Mouse (Mus musculus) cerebellum, postnatal 25 days (tissue): Measurements from ENCODE around the gene Pam.

Experiments used
- DNase-seq, 2 experiments: peaks; one replicate each; pipeline ENCODE4 v3.0.0; 2021; ENCODE audit warnings: mixed read lengths in 2 of 2

The Pam gene

DNA sequence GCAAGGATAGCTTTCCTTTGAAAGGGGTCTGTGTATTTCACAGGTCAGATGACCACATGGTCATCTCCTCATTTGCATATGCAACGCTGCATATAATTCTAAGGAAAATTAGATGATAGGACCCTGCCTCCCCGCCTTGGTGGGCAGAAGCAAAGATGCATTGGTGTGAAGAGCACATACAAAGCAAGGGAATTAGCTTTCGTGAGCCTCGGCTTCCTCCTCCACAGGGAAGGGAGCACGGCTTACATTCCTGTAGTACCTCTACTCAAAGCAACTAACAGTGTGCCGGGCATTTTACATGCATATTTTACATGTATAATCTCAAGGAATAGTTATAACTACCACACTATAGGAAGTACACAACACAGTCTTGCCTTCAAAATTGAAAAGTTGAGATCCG, 16.7 kb downstream of the Pam start:
- DNase-seq: no peak

- no peak for DNase-seq
Observed at GRCm38 (mm10) chr1:98073826-98074225, 21.6 kb downstream of the Pam start.

DNA sequence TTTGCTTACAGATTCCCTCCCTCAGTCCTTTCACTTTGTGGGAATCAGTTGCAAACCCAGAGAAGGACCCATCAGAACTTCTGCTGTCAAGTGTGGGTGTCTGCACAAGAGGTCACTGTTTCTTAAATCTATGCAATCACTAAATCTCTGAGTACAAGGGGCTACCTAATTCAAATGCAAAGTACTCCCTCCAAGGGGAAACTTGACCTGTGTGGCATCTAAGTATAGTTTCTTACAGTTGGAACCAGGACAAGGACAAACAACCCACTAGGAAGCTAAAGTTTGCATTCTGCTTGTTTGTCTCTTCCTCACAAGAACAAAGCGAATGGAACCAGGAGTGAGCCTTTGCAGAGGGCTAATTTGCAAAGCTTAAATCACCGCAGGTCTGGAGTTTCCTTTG, 22.3 kb downstream of the Pam start:
- no peak for DNase-seq

GRCm38 (mm10) chr1:98072045-98072444, 23.4 kb downstream of the Pam start:
- peak in 1 of 2 experiments; percentile 27 for DNase-seq

DNA sequence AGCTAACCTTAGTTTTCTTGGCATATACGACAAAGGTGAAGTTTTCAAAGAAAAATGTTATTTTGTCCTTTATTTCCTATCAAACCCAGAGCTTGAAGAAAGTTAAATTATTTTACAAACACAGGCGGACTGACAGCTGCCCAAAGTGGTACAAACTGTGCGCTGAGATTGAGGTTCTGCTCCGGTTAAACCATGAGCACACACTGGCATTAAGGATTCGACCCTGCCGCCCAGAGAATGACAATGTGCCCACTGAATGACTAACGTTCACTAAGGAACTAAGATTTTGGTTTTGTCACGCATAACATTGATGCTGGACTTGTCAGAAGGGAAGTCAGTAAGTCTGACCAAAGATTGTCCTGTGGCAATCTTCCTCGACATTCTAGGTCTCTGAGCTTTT, 24.0 kb downstream of the Pam start:
- DNase-seq: no peak

- DNase-seq: peak; percentile 20 to 24
Observed at GRCm38 (mm10) chr1:98070743-98071325, 24.6 kb downstream of the Pam start.

DNA sequence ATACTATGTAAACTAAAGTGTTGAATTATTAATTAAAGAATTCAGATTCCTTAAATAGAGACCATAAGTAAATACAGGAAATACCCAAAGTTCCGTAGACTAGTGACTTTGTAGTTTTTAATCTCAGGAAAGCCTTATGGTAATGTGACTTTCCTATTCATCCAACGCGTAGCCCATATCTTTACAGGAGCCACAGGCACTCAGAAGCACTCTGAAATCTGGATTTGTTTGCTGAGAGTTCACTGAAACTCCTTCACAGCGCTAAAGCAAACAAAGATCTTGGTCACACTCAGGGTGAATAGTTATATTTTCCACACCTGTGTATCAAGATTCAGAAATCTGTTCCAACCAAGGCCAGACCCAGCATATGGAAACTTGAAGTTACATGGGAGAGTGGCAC, 27.3 kb downstream of the Pam start:
- DNase-seq: no peak

DNA sequence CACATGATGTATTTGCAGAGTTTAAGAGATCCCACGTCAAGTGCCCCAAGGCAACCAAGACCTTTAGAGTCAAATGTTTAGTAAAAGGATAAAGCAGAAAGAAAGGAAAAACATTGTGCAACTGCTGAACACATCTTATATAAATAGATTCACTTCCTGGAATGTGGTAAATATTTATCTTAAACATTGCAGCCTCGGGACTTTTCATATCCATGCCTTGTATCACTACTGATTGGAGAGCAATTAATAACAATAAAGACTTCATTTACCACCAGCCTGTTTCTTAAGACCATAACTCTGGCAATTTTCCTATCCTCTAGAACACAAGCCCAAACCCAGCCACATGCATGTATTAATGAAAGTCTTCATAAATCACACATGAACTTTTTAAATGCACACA, 33.4 kb downstream of the Pam start:
- no peak for DNase-seq

DNA sequence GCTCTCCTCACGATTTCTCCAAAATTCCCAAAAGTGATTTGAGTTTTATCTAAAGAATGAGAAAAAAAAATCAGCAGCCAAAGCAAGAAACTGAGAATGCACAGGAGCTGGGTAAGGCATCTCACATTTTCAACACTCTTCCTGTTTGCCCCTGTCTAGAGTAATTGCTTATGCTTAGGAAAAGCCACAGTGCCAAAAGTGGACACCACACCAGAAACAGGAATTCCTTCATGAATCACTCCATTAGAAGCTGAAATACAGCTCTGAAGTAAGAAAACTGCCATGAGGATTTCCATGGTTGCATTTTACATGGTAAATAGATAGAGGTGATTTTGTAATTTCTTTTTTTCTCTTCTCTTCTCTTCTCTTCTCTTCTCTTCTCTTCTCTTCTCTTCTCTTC, 36.0 kb downstream of the Pam start:
- no peak for DNase-seq

GRCm38 (mm10) chr1:98056996-98057945, 38.2 kb downstream of the Pam start:
- no peak for DNase-seq

DNA sequence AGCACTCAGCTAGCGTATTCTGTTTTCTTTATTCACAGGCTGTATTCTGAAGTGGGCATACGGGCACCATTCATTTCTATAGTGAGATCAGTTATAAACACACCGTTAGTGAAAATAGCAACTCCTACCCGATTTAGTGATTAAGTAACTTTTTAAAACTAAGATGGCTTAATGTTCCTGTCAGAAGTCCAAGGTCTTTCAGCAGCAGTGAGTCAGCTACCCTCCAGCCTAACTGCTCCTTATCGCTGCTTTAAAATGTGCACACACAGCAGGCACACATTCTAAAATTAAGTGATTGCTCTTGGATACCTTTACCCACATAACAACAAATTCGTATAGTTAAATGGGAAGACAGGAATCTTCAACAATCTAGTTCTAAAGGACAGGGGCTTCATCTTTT, 39.2 kb downstream of the Pam start:
- no peak for DNase-seq

DNA sequence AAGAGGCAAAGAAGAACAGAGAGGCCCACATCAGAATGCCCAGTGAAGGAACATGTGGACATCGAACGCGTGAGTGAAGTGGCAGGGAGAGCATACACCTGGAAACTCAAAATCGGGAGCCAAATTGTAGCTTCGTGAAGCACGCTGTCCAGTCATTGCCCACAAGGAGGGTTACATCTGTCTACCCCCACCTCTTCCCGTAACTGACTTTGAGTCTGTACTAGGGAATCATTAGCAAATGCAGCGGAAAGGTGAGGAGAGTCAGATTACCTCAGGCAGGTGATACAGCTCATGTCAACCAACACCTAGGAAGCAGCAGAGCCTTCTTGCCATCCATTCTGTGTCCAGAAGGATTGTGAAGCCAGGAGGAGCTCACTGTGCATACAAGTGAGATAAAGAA, 39.9 kb downstream of the Pam start:
- DNase-seq: no peak

DNA sequence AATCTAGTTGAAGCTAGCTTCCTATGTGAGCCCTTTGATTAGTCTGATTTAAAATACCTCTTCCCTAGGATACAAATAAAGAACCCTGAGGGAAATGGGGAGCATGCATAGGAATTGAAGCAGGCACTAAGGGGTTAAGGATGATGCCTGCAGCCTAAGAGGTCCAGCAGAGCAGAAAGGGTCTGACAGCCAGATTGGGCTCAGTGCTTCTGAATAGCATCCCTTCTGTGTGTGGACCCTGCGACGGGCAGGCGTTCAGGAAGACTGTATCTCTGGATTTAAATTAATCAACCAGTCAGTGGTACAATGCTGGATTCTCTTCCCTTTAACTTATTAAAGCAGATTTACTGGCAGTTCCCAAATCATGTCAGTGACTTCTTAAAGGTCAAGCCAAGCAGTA, 41.5 kb downstream of the Pam start:
- DNase-seq: no peak

- no peak for DNase-seq
Observed at GRCm38 (mm10) chr1:98053447-98053846, 42.0 kb downstream of the Pam start.

DNA sequence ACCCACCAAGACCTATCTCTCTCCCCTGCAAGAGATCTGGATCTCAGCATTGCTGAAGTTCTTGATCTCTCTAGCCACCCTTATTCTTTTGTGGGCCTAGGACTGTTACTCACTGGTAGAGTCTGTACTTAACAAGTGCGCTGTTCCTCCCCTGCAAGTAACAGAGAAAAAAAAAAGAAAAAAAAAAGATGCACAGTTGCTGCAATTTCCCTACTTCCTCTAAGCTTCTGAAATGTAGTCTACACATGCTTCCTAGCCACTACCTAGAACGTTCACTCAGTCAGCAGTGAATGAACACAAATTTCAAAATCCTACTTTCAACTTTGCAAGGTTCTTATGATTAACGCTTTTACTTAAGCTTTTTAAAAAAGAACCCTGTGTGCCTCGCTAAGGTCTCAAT, 42.7 kb downstream of the Pam start:
- DNase-seq: no peak

- no peak for DNase-seq
Observed at GRCm38 (mm10) chr1:98051039-98051438, 44.4 kb downstream of the Pam start.

- DNase-seq: no peak
Observed at GRCm38 (mm10) chr1:98049756-98050155, 45.7 kb downstream of the Pam start.

DNA sequence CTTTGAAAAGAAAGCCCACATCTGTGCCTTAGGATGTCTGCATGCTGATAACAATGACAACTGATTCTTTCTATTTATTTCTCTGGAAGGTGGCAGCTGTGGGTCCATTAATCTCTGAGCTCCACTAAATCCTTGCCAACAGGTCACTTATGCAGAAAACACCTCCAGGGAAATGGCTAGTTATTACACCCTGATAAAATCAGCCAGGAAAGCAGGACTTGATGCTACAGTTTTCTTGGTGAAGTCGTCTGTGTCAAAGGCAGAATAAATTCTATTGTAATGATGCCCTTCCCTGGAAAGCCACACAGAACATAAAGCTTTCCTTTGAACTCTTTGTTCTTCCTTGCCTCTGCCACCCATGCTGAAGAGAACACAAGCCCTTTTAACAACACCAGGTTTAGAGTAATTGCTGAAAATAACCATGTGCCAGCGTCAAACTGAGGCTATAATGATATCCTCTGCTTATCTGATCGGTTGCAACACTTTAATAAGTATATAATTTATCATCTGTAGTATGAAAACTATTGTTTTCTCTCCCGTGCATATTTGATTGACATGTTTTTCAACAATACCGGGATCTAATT, 47.1 kb downstream of the Pam start:
- no peak for DNase-seq

DNA sequence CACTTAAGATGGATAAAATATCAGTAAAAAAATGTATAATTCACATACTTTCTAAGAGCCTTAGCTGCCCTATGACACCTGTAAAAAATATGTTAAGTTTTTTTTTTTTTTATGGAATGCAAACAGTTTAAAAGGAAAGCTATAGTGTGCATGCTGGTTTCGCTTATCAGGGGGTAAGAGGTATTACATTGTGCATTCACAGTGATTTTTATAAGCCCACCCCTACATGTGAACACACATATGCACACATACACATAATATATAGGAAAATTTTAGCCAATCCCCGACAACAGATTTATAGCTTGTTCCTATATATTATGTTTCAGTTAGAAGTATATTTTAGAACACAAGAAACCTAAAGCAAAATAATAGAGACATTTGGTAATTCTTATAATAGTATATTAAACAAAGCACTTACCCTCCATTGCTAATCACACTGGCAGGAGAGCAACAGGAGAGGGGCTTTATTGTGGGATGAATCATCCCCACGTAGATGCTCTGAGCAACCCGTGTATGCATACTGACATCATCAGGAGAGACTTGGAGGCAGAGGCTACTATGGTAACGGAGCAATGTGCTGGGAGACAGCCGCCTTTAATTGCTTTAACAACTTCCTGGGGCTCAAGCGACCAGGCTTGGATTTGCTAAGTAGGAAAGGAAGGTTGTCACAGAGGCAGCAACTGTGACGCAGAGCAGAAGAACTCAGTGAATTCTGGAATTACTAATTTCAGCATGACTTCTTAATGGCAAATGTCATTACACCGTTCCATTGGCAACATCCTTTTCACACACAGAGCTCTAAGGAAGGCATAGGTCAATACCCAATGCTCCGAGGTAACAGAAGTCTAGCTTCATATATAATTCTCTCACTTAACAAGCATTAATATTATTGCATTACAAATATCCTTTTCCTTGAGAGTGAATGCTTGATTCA, 47.9 kb downstream of the Pam start:
- DNase-seq: no peak

DNA sequence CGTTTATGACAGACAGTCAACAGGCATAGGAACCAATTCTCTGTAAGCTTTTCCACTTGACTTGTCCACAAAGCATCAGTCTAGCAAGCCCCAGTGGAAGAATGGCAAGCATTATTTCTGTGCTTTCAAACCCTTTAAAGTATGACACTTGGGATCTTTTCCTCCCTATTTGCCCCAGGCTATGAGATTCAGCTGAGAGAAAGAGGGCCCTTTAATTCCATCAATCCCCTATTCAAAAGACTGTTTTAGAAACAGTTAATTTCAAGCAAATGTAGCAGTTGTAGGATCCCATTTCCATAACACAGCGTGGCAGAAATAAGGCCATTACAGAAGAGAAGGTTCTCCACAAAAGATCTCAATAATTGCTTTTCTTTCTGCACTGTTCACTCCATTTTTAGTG, 53.0 kb downstream of the Pam start:
- no peak for DNase-seq

GRCm38 (mm10) chr1:98038252-98038651, 57.2 kb downstream of the Pam start:
- no peak for DNase-seq

DNA sequence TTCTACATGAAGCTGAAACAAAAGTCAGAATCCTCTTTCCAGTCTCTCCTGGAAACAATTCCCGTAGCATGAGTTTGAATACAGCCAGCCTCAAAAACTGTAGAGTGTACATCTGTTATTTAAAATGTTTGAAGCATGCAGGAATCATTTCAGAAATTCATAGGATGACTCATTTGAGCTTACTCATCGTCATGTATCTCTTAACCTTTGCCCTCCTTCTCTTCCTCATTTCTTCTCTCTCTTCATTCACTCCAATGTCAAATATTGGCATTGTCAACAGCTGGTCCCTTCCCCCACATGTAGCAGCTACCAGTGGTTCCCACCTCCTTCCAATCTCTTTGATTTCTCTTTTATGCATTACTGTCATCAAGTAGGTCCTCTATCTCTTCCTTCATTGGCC, 59.7 kb downstream of the Pam start:
- DNase-seq: no peak

DNA sequence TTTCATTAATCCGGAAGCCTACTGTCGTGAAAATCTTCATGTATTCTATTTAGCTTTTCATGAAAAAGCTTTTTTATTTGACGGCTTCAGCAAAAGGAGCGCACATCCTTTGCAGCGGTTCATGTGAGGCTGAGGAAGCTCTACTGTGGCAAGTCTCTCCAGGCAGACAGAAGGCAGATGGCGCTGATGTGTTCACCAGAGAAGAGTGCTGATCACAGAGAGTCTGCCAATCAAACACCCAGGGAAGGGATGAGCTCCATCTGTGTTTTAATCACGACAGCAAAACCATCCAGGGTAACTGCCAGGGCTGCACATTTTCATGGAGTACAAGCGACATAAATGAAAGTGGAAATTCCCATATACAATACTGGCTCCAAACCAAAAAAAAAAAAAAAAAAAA, 63.6 kb downstream of the Pam start:
- peak; percentile 11 to 32 for DNase-seq
